Mouse (Mus musculus): Measurements from ENCODE around the gene Asgr2. TPM values are rescaled to one million over a fixed set of nuclear protein-coding genes. Genes with fewer than 3 reads are reported as not detected.
"Not testable (repeated sequence)": the region's sequence is repeated elsewhere in the genome, so short reads cannot be mapped to it uniquely, and the experiment has no call there.

Asgr2 gene
- polyA plus RNA-seq, 1 experiment from 2014 or later, result not detected

DNA sequence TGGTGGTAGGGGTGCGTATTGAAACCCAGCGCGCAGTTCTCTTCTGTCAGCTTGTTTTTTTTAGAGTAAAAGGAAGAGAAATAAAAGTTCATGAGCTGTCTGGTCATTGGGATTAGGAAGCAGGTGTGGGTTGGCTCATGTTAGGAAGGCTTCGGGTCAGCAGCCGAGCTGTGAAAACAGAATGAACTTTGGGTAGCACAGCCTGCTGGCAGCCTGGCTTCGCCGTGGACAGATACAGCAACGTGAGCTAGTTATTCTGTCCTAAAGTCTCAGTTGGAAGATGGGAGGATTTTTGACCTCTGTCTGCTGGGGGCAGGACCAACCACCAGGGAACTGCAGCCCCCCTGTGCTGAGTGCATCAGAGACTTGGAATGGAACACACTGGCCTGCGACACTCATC, 34.6 kb upstream of the Asgr2 start:
- ATAC-seq (ENCODE audit: low FRiP score) (no peak), DNase-seq (ENCODE audit: low spot score, missing footprints) (no peak)
- no peaks in the 10 kb centered on the region for H3K36me3 ChIP-seq (ENCODE audit: control insufficient read depth, insufficient read depth, low read length)
- H3K27me3 ChIP-seq (ENCODE audit: control insufficient read depth, insufficient read depth, low read length), result no peaks in the 10 kb centered on the region
- no peak overlapping the region for H3K27ac ChIP-seq (ENCODE audit: low read depth, low read length)
- H3K4me1 ChIP-seq (ENCODE audit: control insufficient read depth, insufficient read depth, low read length), result 0 out of 2 replicates have a peak, but pooled peaks cover 3% of the 10 kb centered on the region
- H3K9me3 ChIP-seq (ENCODE audit: control insufficient read depth, low read length), result no peaks in the 10 kb centered on the region
- no peak overlapping the region for H3K9ac ChIP-seq (ENCODE audit: low read length)
- WGBS, result 81% methylated on average over 9 of the region's 9 CpGs
- H3K4me3 ChIP-seq (ENCODE audit: low read depth, low read length), result no peak overlapping the region
- H3K4me2 ChIP-seq, result no peak overlapping the region

DNA sequence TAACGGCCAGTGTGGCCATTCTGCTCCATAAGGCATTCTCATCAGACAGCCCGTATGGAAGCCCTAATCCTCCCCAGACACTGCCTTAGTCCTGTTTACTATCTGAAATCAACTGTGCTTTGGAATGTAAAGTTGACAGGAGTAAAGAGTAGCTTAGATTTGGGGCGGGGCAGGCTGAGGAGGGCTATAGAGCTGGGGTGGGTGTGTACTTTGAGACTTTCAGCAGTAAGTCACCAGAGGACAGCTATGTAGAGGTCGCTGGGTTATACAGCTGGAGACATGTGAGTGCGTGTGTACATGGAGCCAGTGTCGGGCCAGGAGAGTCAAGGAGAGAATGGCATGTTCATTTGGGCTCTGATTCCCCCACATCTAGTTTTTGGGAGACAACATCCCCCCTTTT, 32.5 kb upstream of the Asgr2 start:
- H3K9ac ChIP-seq (ENCODE audit: low read length), result no peak overlapping the region
- 0 out of 2 replicates have a peak, but pooled peaks cover 3% of the 10 kb centered on the region for H3K4me1 ChIP-seq (ENCODE audit: control insufficient read depth, insufficient read depth, low read length)
- ATAC-seq (ENCODE audit: low FRiP score) (no peak), DNase-seq (ENCODE audit: low spot score, missing footprints) (no peak)
- no peaks in the 10 kb centered on the region for H3K9me3 ChIP-seq (ENCODE audit: control insufficient read depth, low read length)
- H3K27ac ChIP-seq (ENCODE audit: low read depth, low read length), result no peak overlapping the region
- H3K27me3 ChIP-seq (ENCODE audit: control insufficient read depth, insufficient read depth, low read length), result no peaks in the 10 kb centered on the region
- H3K4me3 ChIP-seq (ENCODE audit: low read depth, low read length), result no peak overlapping the region
- WGBS, result 65% methylated on average over 6 of the region's 6 CpGs
- no peak overlapping the region for H3K4me2 ChIP-seq
- H3K36me3 ChIP-seq (ENCODE audit: control insufficient read depth, insufficient read depth, low read length), result no peaks in the 10 kb centered on the region

DNA sequence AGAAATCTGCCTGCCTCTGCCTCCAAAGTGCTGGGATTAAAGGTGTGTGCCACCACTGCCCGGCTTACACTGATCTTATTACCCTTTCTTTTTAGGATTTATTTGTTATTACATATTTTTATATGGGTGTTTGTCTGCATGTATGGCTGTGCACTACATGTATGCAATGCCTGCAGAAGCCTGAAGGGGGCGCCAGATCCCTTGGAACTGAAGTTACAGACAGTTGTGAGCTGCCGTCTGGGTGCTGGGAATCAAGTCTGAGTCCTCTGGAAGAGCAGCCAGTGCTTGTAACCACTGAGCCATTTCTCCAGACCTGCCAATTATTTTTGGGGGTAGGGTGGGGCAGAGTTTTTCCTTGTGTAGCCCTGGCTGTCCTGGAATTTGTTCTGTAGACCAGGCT, 29.4 kb upstream of the Asgr2 start:
- Histone ChIP-seq H3K27me3 (ENCODE audit: control insufficient read depth, insufficient read depth, low read length) (no peaks in the 10 kb centered on the region), H3K4me1 (ENCODE audit: control insufficient read depth, insufficient read depth, low read length) (no peaks in the 10 kb centered on the region), H3K4me2 (no peak overlapping the region), H3K36me3 (ENCODE audit: control insufficient read depth, insufficient read depth, low read length) (no peaks in the 10 kb centered on the region), H3K9ac (ENCODE audit: low read length) (no peak overlapping the region), H3K9me3 (ENCODE audit: control insufficient read depth, low read length) (no peaks in the 10 kb centered on the region), H3K27ac (ENCODE audit: low read depth, low read length) (no peak overlapping the region), H3K4me3 (ENCODE audit: low read depth, low read length) (no peak overlapping the region)
- no peak for ATAC-seq (ENCODE audit: low FRiP score)
- WGBS, result 67% methylated on average over 3 of the region's 3 CpGs
- peak; percentile 17 for DNase-seq (ENCODE audit: low spot score, missing footprints)

GRCm38 (mm10) chr11:70066701-70067100, 25.7 kb upstream of the Asgr2 start:
- H3K27ac ChIP-seq (ENCODE audit: low read depth, low read length), result no peak overlapping the region
- no peaks in the 10 kb centered on the region for H3K9me3 ChIP-seq (ENCODE audit: control insufficient read depth, low read length)

DNA sequence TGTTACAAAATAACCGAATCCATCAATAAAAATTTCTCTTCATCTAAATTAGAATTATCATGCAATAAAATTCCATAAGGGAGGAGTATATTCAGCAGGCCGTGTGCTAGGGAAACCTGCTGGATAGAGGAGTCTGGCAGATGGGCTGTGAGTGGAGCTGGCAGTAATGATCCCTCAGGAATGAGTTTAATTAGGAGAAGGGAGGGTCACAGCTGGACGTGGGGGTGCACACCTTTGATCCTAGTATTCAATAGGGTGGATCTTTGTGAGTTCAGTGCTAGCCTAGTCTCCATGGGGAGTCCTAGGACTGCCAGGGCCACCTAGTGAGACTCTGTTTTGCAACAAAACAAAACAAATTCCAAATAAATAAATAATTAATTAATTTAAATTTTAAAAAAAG, 24.2 kb upstream of the Asgr2 start:
- DNase-seq (ENCODE audit: low spot score, missing footprints) (no peak), ATAC-seq (ENCODE audit: low FRiP score) (no peak)
- Histone ChIP-seq H3K9ac (ENCODE audit: low read length) (no peak overlapping the region), H3K27me3 (ENCODE audit: control insufficient read depth, insufficient read depth, low read length) (no peaks in the 10 kb centered on the region), H3K36me3 (ENCODE audit: control insufficient read depth, insufficient read depth, low read length) (no peaks in the 10 kb centered on the region), H3K27ac (ENCODE audit: low read depth, low read length) (no peak overlapping the region), H3K4me2 (no peak overlapping the region), H3K4me3 (ENCODE audit: low read depth, low read length) (no peak overlapping the region), H3K9me3 (ENCODE audit: control insufficient read depth, low read length) (no peaks in the 10 kb centered on the region), H3K4me1 (ENCODE audit: control insufficient read depth, insufficient read depth, low read length) (no peaks in the 10 kb centered on the region)
- WGBS, result 34% methylated on average over 3 of the region's 3 CpGs

More at GRCm38 (mm10) chr11:70066701-70067100, 25.7 kb upstream of the Asgr2 start:
- Histone ChIP-seq H3K9ac (ENCODE audit: low read length) (no peak overlapping the region), H3K27me3 (ENCODE audit: control insufficient read depth, insufficient read depth, low read length) (no peaks in the 10 kb centered on the region), H3K4me1 (ENCODE audit: control insufficient read depth, insufficient read depth, low read length) (no peaks in the 10 kb centered on the region), H3K4me2 (no peak overlapping the region), H3K4me3 (ENCODE audit: low read depth, low read length) (no peak overlapping the region), H3K36me3 (ENCODE audit: control insufficient read depth, insufficient read depth, low read length) (no peaks in the 10 kb centered on the region)
- DNase-seq (ENCODE audit: low spot score, missing footprints) (peak; percentile 77), ATAC-seq (ENCODE audit: low FRiP score) (no peak)
- WGBS, result 87% methylated on average over 4 of the region's 4 CpGs

GRCm38 (mm10) chr11:70070057-70070456, 22.4 kb upstream of the Asgr2 start:
- no peaks in the 10 kb centered on the region for H3K27me3 ChIP-seq (ENCODE audit: control insufficient read depth, insufficient read depth, low read length)
- no peak overlapping the region for H3K27ac ChIP-seq (ENCODE audit: low read depth, low read length)
- no peak overlapping the region for H3K4me3 ChIP-seq (ENCODE audit: low read depth, low read length)
- H3K9ac ChIP-seq (ENCODE audit: low read length), result no peak overlapping the region
- no peaks in the 10 kb centered on the region for H3K4me1 ChIP-seq (ENCODE audit: control insufficient read depth, insufficient read depth, low read length)
- DNase-seq (ENCODE audit: low spot score, missing footprints), result peak; percentile 53
- 76% methylated on average over 6 of the region's 6 CpGs for WGBS
- H3K36me3 ChIP-seq (ENCODE audit: control insufficient read depth, insufficient read depth, low read length), result no peaks in the 10 kb centered on the region
- H3K9me3 ChIP-seq (ENCODE audit: control insufficient read depth, low read length), result no peaks in the 10 kb centered on the region
- ATAC-seq (ENCODE audit: low FRiP score), result no peak
- H3K4me2 ChIP-seq, result no peak overlapping the region

GRCm38 (mm10) chr11:70070603-70071002, 21.8 kb upstream of the Asgr2 start:
- not testable (repeated sequence) for H3K9me3 ChIP-seq (ENCODE audit: control insufficient read depth, low read length); H3K9ac ChIP-seq (ENCODE audit: low read length); H3K27me3 ChIP-seq (ENCODE audit: control insufficient read depth, insufficient read depth, low read length); H3K36me3 ChIP-seq (ENCODE audit: control insufficient read depth, insufficient read depth, low read length); H3K4me2 ChIP-seq; ATAC-seq (ENCODE audit: low FRiP score); H3K4me3 ChIP-seq (ENCODE audit: low read depth, low read length); H3K4me1 ChIP-seq (ENCODE audit: control insufficient read depth, insufficient read depth, low read length); H3K27ac ChIP-seq (ENCODE audit: low read depth, low read length)
- 92% methylated on average over 3 of the region's 3 CpGs for WGBS
- peak; percentile 17 for DNase-seq (ENCODE audit: low spot score, missing footprints)

DNA sequence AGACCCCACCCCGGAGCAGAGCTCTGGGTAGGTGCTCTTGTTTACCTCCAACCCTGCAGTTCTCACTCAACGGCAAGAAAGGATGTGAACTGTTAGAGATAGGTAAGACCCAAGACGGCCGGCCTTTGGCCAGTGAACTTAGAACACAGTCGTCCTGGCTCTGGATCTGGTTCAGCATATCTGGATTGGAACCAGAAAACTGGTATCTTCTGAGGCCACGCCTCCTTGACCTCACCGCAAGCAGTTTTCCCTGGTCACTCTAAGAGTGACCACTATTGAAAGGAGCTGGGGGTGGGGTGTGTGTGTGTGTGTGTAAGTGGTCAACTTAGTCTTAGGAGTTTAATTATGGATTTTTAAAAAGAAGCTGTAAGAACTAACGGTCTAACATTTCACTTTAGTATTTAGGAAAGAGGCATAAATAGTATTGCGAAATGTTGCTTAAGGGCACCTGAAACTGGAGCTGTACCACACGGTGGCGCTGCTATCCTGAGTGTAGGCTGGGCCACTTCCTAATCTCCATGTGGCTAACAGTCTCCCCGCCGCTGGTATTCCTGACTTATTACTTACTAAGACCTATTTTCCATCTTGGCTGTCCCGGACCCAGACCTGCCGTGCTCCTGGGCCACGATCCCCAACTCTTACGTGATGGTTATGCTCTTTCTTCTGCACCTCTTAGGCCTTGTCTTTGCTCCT, 17.9 kb upstream of the Asgr2 start:
- ATAC-seq (ENCODE audit: low FRiP score) (0 out of 2 replicates have a peak, but pooled peaks have one; percentile 24), DNase-seq (ENCODE audit: low spot score, missing footprints) (peak; percentile 97)
- H3K9ac ChIP-seq (ENCODE audit: low read length), result no peak overlapping the region
- H3K27ac ChIP-seq (ENCODE audit: low read depth, low read length), result no peak overlapping the region
- H3K4me3 ChIP-seq (ENCODE audit: low read depth, low read length), result no peak overlapping the region
- H3K4me1 ChIP-seq (ENCODE audit: control insufficient read depth, insufficient read depth, low read length), result no peaks in the 10 kb centered on the region
- H3K27me3 ChIP-seq (ENCODE audit: control insufficient read depth, insufficient read depth, low read length), result no peaks in the 10 kb centered on the region
- H3K4me2 ChIP-seq, result peak overlapping the region; percentile 23; the same call in 1 of the 2 replicates
- no peaks in the 10 kb centered on the region for H3K36me3 ChIP-seq (ENCODE audit: control insufficient read depth, insufficient read depth, low read length)
- 38% methylated on average over 17 of the region's 17 CpGs for WGBS
- no peaks in the 10 kb centered on the region for H3K9me3 ChIP-seq (ENCODE audit: control insufficient read depth, low read length)

DNA sequence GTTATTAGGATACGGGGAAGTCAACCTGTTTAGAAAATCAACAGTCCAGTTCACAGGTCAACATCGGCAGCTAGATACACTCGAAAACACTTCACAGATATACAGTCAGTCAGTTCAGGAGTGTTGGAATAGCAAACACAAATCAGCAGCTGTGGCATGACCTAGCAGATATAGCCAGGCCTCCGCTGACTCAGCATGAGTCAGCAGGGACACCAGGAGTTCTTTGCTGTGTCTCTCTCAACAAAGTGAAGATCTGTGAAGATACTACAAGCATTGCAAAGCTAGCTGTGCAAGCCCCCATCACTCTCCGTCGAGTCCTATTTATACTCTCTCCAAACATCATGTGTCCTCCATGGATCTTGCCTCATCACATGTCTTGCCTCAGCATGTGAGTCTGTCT, 16.9 kb upstream of the Asgr2 start:
- H3K27me3 ChIP-seq (ENCODE audit: control insufficient read depth, insufficient read depth, low read length), result no peaks in the 10 kb centered on the region
- H3K27ac ChIP-seq (ENCODE audit: low read depth, low read length), result no peak overlapping the region; the same call in 1 of the 2 replicates
- DNase-seq (ENCODE audit: low spot score, missing footprints) (no peak), ATAC-seq (ENCODE audit: low FRiP score) (no peak)
- no peak overlapping the region for H3K9ac ChIP-seq (ENCODE audit: low read length)
- H3K36me3 ChIP-seq (ENCODE audit: control insufficient read depth, insufficient read depth, low read length), result no peaks in the 10 kb centered on the region
- WGBS, result 89% methylated on average over 6 of the region's 6 CpGs
- no peak overlapping the region for H3K4me2 ChIP-seq
- no peaks in the 10 kb centered on the region for H3K9me3 ChIP-seq (ENCODE audit: control insufficient read depth, low read length)
- H3K4me1 ChIP-seq (ENCODE audit: control insufficient read depth, insufficient read depth, low read length), result no peaks in the 10 kb centered on the region
- no peak overlapping the region for H3K4me3 ChIP-seq (ENCODE audit: low read depth, low read length)
